In the genomic region with DNA sequence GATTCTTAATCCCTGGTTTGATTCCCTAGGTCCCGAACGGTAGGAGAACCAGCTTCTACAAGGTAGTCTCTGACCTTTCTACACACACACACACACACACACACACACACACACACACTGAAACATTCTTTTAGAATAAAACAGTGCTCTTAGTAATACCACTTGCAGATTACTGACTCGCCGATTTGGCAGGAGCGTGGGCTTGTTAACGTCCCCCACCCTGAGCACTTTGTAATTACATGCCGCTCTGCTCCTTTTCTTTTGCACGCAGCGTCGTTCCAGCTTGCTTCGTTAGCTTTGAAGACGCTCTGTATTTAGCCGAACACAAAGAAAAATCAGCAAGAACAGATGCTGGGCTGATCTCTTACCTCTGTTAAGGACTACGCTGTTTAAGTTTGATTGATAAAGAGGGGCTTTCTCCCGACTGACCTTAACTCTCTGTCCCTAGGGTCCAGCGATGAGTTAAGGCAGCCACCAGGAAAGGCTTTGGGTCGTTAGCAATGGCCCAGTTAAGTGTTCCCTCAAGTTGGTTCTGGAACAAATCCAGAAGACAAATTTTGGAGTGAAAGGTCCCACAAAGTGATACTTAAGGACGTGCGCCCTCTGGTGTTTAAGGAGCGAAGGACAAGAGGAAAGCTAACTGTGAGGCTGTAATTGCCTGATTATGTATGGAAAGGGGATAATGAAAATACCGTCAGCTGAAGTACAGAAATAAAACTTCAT, we compare ENCODE assay signal across 8 mouse cellular contexts. TPM values are rescaled to one million over a fixed set of nuclear protein-coding genes. Genes with fewer than 3 reads are reported as not detected.
DNase-seq lines count a peak whose midpoint lies in the region; ATAC-seq and TF ChIP-seq lines count a peak whose summit lies in the region.

No protein-coding gene starts in this region.

- DNase-seq in ES-E14 (ENCODE audit: low read depth, low spot score), result peak; percentile 82
- peak; percentile 46 for DNase-seq in c-Kit-positive CD71-positive TER-119-negative erythroid progenitor cells, embryonic 14.5 days (ENCODE audit: low read depth)
- peak; percentile 78 to 80 for DNase-seq in heart, postnatal 36 days
- DNase-seq in layer of hippocampus, adult 11-12 months (ENCODE audit: low spot score), result peak; percentile 62
- DNase-seq in lung, adult 18-20 months, result peak; percentile 75 to 78
- DNase-seq in thymus, postnatal 14 days, result peak; percentile 46

- no peaks in the 10 kb centered on the region for H3K9me3 ChIP-seq in ES-E14 (ENCODE audit: control insufficient read depth, insufficient read depth, low read depth, low read length)
- H3K9me3 ChIP-seq in forebrain, embryonic 15.5 days, result no peaks in the 10 kb centered on the region

- intact Hi-C loops in heart, postnatal 36 days (cut with DNase I), result loop anchor here (1.0 to 5.0 kb wide), 3 partner anchors 155 to 358 kb away; no protein-coding TSS in a partner anchor

- peak overlapping the region in 1 of 2 experiments; percentile 3; a peak in 1 of 4 replicates for H3K4me3 ChIP-seq in ES-E14 (ENCODE audit: insufficient read depth in 1 of 2, low read depth in 1 of 2, low read length in 2 of 2, poor library complexity in 1 of 2, severe bottlenecking in 1 of 2)
- H3K4me3 ChIP-seq in forebrain, embryonic 15.5 days, result peak overlapping the region; percentile 38

- in situ Hi-C loops in ES-E14 (cut with MboI; ENCODE audit: low sequenced_read_pairs in 2 of 2, unreplicated experiment in 2 of 2), result loop anchor here (5.0 to 25.0 kb wide), 3 partner anchors 153 to 363 kb away; no protein-coding TSS in a partner anchor

- H3K36me3 ChIP-seq in ES-E14 (ENCODE audit: control insufficient read depth, insufficient read depth, low read length, poor library complexity, severe bottlenecking), result no peaks in the 10 kb centered on the region
- no peaks in the 10 kb centered on the region for H3K36me3 ChIP-seq in forebrain, embryonic 15.5 days

- ATAC-seq in forebrain, embryonic 15.5 days (replicated peaks), result peak; percentile 89
- ATAC-seq in neutrophil, adult 5-6 weeks (ENCODE audit: extremely low read depth, insufficient number of reproducible peaks, low FRiP score, poor library complexity, severe bottlenecking), result 0 out of 2 replicates have a peak, but pooled peaks have one; percentile 23

- H3K9ac ChIP-seq in ES-E14 (ENCODE audit: insufficient read depth, low read depth, low read length, poor library complexity, severe bottlenecking), result no peak overlapping the region
- peak overlapping the region; percentile 37; the same call in 1 of the 2 replicates for H3K9ac ChIP-seq in forebrain, embryonic 15.5 days (replicated peaks)

- WGBS in forebrain, embryonic 15.5 days, result 3% methylated on average over 21 of the region's 21 CpGs

- no peak overlapping the region for H3K27ac ChIP-seq in ES-E14 (ENCODE audit: insufficient read depth, low read depth, low read length, poor library complexity, severe bottlenecking)
- H3K27ac ChIP-seq in forebrain, embryonic 15.5 days (replicated peaks), result peak overlapping the region; percentile 85

- no peaks in the 10 kb centered on the region for H3K4me1 ChIP-seq in ES-E14 (ENCODE audit: control insufficient read depth in 2 of 2, insufficient read depth in 2 of 2, low read length in 2 of 2, poor library complexity in 1 of 2)
- peaks cover 5% of the 10 kb centered on the region; the same call in 1 of the 2 replicates for H3K4me1 ChIP-seq in forebrain, embryonic 15.5 days

- peak overlapping the region; percentile 65 for H3K4me2 ChIP-seq in forebrain, embryonic 15.5 days (replicated peaks)

- no peaks in the 10 kb centered on the region for H3K27me3 ChIP-seq in forebrain, embryonic 15.5 days

TF ChIP-seq in ES-E14, 5 proteins besides CTCF, POLR2A, EP300 and RAD21:
- TF ChIP-seq ZC3H11A (IDR thresholded peaks at IDR 0.05; ENCODE audit: borderline replicate concordance, low read depth, low read length) (peak; percentile 73; the same call in 1 of the 2 replicates), ZNF384 (IDR thresholded peaks at IDR 0.05; ENCODE audit: low read depth, low read length) (no peak)

RNA-seq across cellular contexts. Expression of a gene that starts 26.1 kb away (rescaled TPM):
- 28.7 and 38.2 TPM in 2 replicates for total RNA-seq in ES-E14 (2012; rRNA removed)
- 77.1 and 79.1 TPM in 2 replicates for polyA plus RNA-seq in forebrain, embryonic 15.5 days (2015; fragmentation: Nextera tagmentation; extraction: Ambion mirVana)
- 10 to 100 TPM; 11.3 to 14.2 TPM for total RNA-seq in heart, postnatal 36 days (2021)
- 23.8 and 24.2 TPM in 2 replicates for total RNA-seq in neutrophil, adult 5-6 weeks (2017)

RNA-seq across cellular contexts. Expression of a gene that starts 49.7 kb away (rescaled TPM):
- total RNA-seq in ES-E14 (2012; rRNA removed), result 12.6 and 20.0 TPM in 2 replicates
- polyA plus RNA-seq in forebrain, embryonic 15.5 days (2015; fragmentation: Nextera tagmentation; extraction: Ambion mirVana), result 10.7 TPM in 2 replicates
- total RNA-seq in heart, postnatal 36 days (2021), result 10 to 100 TPM; 56.3 to 58.3 TPM
- 0.61 and 0.93 TPM in 2 replicates for total RNA-seq in neutrophil, adult 5-6 weeks (2017)
